Mouse (Mus musculus) liver, postnatal 0 days (tissue): ENCODE data around the gene Rdh16f2.
"Not testable (repeated sequence)": the region's sequence is repeated elsewhere in the genome, so short reads cannot be mapped to it uniquely, and the experiment has no call there.

Source experiments
- CTCF ChIP-seq: sonication (generic); IDR thresholded peaks from 2 replicates; pipeline ENCODE4 v1.5.1; 2016; ENCODE audit warnings: antibody characterized with exemption, low read depth
- EP300 ChIP-seq: IDR thresholded peaks from 2 replicates; pipeline ENCODE4 v1.6.1; 2016; ENCODE audit warnings: antibody characterized with exemption, low read depth, mild to moderate bottlenecking

GRCm38 (mm10) chr10:127834186-127834585 lies 32.1 kb upstream of the Rdh16f2 start:
- not testable (repeated sequence) for TF ChIP-seq CTCF, EP300
